Mouse (Mus musculus): ENCODE measurements around the gene Jazf1. TPM values are rescaled to one million over a fixed set of nuclear protein-coding genes. Genes with fewer than 3 reads are reported as not detected.

Gene Jazf1
- polyA plus RNA-seq, 1 experiment = not detected

DNA sequence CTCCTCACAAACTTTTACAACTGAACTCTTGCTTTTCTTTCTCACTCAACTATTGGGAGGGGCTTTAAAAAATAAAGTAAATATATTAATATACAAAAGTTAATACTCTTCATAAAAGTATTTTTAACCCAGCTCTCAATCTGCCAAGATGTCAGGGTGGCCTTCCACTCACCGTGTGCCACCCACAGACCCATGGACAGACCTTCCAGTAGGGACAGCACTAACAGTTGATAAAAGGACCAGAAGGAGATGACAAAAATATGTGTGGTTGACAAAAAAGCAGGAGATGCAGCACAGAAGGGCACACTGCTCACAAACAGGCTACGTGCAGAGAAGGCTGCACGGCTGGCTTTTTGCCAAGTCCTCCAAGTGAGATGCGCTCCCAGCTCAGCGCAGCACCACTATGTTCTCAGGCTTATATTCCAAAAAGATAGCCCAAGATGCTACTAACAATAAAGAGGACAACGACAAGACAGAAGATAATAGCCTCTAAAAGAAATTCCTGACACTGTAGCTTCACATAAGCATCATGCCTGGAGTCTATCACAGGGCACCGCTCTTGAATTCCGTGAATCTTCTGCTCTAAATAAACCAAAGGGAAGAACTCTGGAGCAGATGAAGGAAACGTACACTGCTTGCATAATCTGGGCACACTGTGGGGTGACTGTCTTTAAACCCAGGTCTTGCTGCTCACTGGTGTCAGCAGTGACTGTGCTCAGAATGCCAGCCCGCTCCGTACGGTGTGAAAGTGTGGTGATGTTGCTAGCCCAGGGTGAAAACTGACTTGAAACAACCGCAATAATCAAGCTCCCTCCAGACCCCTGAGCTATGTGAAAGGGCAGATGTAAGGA, 104.4 kb downstream of the Jazf1 start:
- Histone ChIP-seq H3K36me3 (ENCODE audit: control insufficient read depth) (no peaks in the 10 kb centered on the region), H3K4me1 (ENCODE audit: control insufficient read depth) (no peaks in the 10 kb centered on the region), H3K9me3 (ENCODE audit: control insufficient read depth, low read length) (peaks cover 7% of the 10 kb centered on the region; the same call in 1 of the 2 replicates), H3K4me3 (replicated peaks) (no peak overlapping the region), H3K27me3 (ENCODE audit: control insufficient read depth) (no peaks in the 10 kb centered on the region)
- TF ChIP-seq TAL1 (IDR thresholded peaks at IDR 0.05; ENCODE audit: low read length) (no peak), GATA1 (IDR thresholded peaks at IDR 0.05; ENCODE audit: low read length) (no peak)

DNA sequence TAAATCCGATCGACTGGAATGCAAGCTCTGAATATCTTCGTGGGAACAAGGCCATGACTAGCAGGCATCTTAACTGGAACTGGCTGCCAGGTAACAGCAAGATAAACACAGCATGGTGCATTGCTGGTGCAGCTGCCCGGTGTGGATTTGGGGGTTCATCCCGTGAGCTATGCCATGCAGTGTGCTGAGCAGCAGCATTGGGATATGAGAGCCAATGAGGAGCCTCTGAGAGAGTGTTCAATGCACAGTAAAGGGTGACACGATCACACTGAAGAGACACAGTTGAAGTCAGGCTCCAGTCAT, 105.0 kb downstream of the Jazf1 start:
- no peak for TF ChIP-seq TAL1 (IDR thresholded peaks at IDR 0.05; ENCODE audit: low read length)
- no peak for TF ChIP-seq GATA1 (IDR thresholded peaks at IDR 0.05; ENCODE audit: low read length)
- Histone ChIP-seq H3K4me1 (ENCODE audit: control insufficient read depth) (no peaks in the 10 kb centered on the region), H3K4me3 (replicated peaks) (no peak overlapping the region), H3K36me3 (ENCODE audit: control insufficient read depth) (no peaks in the 10 kb centered on the region), H3K9me3 (ENCODE audit: control insufficient read depth, low read length) (peaks cover 7% of the 10 kb centered on the region; the same call in 1 of the 2 replicates), H3K27me3 (ENCODE audit: control insufficient read depth) (no peaks in the 10 kb centered on the region)

DNA sequence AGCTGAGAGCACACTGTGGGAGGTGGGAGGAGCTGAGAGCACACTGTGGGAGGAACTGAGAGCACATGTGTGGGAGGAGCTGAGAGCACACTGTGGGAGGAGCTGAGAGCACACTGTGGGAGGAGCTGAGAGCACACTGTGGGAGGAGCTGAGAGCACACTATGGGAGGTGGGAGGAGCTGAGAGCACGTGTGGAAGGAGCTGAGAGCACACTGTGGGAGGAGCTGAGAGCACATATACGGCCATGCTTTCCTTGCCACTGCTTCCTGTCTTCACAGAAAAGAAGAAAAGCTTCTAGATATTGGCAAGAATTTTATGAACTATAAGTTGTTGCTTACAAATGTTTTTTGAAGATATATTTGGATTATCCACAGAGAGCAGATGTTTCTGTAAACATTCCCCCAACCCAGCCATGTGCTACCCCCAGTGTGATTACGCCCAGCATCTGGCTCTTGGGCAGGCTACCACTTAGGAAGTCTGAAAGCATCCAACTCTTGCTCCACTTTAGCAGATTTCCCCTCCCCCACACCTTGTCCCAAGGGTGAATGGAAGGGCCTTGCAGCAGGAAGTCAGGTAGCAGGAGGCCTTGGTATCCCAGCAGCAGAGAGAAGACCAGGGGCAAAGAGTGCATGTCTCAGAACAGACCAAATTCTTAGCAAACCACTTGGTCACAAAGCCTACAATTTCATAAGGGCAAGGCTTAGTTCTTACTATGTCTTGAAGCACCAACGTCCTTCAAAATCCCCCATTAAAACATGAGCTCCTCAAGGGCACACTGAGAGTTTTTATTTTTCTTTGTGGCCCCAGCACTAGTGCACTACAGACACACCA, 105.6 kb downstream of the Jazf1 start:
- H3K36me3 ChIP-seq (ENCODE audit: control insufficient read depth) = no peaks in the 10 kb centered on the region
- no peaks in the 10 kb centered on the region for H3K27me3 ChIP-seq (ENCODE audit: control insufficient read depth)
- no peak overlapping the region for H3K4me3 ChIP-seq (replicated peaks)
- no peaks in the 10 kb centered on the region for H3K4me1 ChIP-seq (ENCODE audit: control insufficient read depth)
- H3K9me3 ChIP-seq (ENCODE audit: control insufficient read depth, low read length) = peaks cover 7% of the 10 kb centered on the region; the same call in 1 of the 2 replicates
- no peak for TF ChIP-seq GATA1 (IDR thresholded peaks at IDR 0.05; ENCODE audit: low read length)
- no peak for TF ChIP-seq TAL1 (IDR thresholded peaks at IDR 0.05; ENCODE audit: low read length)

DNA sequence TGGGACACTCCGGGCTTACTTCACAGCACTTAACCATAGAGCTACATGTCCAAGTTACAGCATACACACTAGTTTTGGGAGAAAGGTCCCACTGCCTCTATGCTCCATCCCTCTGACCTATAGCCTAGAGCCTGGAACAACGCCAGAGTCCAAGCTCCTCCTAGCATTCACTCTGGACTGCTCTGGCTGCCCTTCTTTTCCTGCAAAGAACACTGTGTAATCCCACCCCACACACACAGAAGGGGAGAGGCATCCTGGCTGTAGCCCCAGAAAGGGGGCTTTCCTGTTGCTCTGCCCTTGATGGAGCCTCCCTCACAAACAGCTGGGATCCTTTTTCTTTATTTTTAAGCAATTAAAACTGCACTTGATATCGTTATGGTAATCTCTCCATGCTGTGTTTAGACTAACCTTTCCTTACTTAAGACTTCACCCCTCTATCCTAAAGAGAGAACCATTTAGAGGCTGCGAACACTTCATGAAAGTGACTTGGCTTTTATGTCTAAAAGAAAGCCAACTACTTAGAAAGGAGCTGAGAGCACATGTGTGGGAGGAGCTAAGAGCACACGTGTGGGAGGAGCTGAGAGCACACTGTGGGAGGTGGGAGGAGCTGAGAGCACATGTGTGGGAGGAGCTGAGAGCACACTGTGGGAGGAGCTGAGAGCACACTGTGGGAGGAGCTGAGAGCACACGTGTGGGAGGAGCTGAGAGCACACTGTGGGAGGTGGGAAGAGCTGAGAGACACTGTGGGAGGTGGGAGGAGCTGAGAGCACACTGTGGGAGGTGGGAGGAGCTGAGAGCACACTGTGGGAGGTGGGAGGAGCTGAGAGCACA, 106.6 kb downstream of the Jazf1 start:
- Histone ChIP-seq H3K27me3 (ENCODE audit: control insufficient read depth) (no peaks in the 10 kb centered on the region), H3K4me1 (ENCODE audit: control insufficient read depth) (no peaks in the 10 kb centered on the region), H3K36me3 (ENCODE audit: control insufficient read depth) (no peaks in the 10 kb centered on the region), H3K4me3 (replicated peaks) (no peak overlapping the region), H3K9me3 (ENCODE audit: control insufficient read depth, low read length) (peaks cover 7% of the 10 kb centered on the region; the same call in 1 of the 2 replicates)
- TF ChIP-seq TAL1 (IDR thresholded peaks at IDR 0.05; ENCODE audit: low read length) = no peak

DNA sequence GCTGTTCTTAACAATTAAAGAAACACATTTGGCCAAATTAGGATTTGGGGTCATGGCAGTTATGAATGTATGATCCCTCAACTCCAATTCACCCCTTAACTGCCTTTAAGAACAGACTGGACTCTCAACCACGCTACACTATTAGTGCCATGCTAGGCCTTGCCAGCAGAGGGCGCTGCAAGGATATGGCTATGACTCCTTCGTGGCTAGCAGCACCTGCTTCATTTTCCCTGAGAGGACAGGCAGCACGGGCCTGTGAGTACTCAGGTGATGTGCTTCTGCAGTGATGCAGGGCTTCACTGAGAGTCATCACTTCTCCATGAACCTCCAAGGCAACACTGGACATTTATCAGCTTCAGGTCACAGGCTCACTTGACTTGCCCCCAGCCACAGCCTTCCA, 110.7 kb downstream of the Jazf1 start:
- Histone ChIP-seq H3K27me3 (ENCODE audit: control insufficient read depth) (no peaks in the 10 kb centered on the region), H3K9me3 (ENCODE audit: control insufficient read depth, low read length) (peaks cover 7% of the 10 kb centered on the region; the same call in 1 of the 2 replicates), H3K4me3 (replicated peaks) (no peak overlapping the region), H3K36me3 (ENCODE audit: control insufficient read depth) (no peaks in the 10 kb centered on the region), H3K4me1 (ENCODE audit: control insufficient read depth) (no peaks in the 10 kb centered on the region)
- no peak for TF ChIP-seq GATA1 (IDR thresholded peaks at IDR 0.05; ENCODE audit: low read length)
- TF ChIP-seq TAL1 (IDR thresholded peaks at IDR 0.05; ENCODE audit: low read length) = no peak

DNA sequence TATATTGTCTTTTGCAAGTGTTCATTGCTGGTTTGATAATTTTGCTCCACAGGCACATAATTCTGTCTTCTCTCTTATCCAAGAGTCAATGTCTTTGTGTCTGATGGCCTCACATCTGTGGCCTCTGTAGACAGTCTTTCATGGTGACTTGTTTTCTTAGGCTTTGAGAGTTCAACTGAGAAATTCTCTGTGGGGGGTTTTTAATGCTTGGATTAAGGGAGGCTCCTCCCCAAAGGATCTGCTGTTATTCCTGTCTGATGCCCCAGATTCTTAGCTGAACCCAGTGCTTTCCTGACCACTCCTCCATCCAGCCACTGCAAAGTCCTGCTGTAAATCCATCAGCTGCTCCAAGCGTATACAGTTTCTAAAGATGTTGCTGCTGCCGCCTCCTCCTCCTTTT, 112.3 kb downstream of the Jazf1 start:
- Histone ChIP-seq H3K9me3 (ENCODE audit: control insufficient read depth, low read length) (no peaks in the 10 kb centered on the region), H3K4me3 (replicated peaks) (no peak overlapping the region), H3K27me3 (ENCODE audit: control insufficient read depth) (no peaks in the 10 kb centered on the region), H3K4me1 (ENCODE audit: control insufficient read depth) (no peaks in the 10 kb centered on the region), H3K36me3 (ENCODE audit: control insufficient read depth) (no peaks in the 10 kb centered on the region)
- no peak for TF ChIP-seq TAL1 (IDR thresholded peaks at IDR 0.05; ENCODE audit: low read length)
- no peak for TF ChIP-seq GATA1 (IDR thresholded peaks at IDR 0.05; ENCODE audit: low read length)

DNA sequence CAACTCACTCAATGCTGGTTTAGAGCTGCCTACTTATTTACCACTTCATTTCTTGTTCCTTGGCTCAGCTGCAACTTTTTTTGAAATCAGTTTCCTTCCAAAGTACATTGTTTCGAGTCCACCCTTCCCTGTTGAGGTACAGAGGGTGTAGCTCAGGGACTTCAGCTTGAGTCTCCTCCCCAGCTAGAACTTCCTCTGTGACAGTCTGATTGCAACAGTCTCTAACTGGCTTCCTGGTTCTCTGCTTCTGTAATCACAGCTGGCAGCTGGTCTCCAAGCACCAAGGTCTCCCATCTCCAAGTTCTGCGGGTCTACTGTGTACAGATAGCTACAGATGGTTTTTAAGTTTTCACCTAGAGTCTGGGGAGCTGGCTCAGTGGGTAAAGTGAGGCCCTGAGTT, 113.1 kb downstream of the Jazf1 start:
- no peaks in the 10 kb centered on the region for H3K36me3 ChIP-seq (ENCODE audit: control insufficient read depth)
- TF ChIP-seq GATA1 (IDR thresholded peaks at IDR 0.05; ENCODE audit: low read length) (no peak), TAL1 (IDR thresholded peaks at IDR 0.05; ENCODE audit: low read length) (no peak)
- H3K4me3 ChIP-seq (replicated peaks) = no peak overlapping the region
- no peaks in the 10 kb centered on the region for H3K9me3 ChIP-seq (ENCODE audit: control insufficient read depth, low read length)
- H3K27me3 ChIP-seq (ENCODE audit: control insufficient read depth) = no peaks in the 10 kb centered on the region
- no peaks in the 10 kb centered on the region for H3K4me1 ChIP-seq (ENCODE audit: control insufficient read depth)

DNA sequence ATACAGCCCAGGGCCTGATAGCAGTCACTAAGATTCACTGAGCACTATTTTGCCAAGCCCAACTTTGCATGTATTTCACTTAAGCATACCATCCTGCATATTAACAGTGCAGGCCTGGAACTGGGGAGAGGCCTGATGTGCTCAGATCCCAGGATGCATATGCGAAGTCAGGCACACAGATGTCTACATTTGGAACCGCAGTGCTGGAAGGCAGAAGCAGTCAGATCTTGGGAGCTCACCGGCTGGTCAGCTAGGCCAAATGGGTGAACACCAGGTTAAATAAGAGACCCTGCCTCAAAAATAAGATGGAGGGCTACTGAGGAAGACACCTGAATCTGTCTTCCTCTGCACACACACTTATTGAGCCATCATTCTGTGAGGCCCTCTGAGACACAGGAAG, 113.6 kb downstream of the Jazf1 start:
- no peaks in the 10 kb centered on the region for H3K4me1 ChIP-seq (ENCODE audit: control insufficient read depth)
- TF ChIP-seq GATA1 (IDR thresholded peaks at IDR 0.05; ENCODE audit: low read length) (no peak), TAL1 (IDR thresholded peaks at IDR 0.05; ENCODE audit: low read length) (no peak)
- no peaks in the 10 kb centered on the region for H3K36me3 ChIP-seq (ENCODE audit: control insufficient read depth)
- H3K27me3 ChIP-seq (ENCODE audit: control insufficient read depth) = no peaks in the 10 kb centered on the region
- H3K4me3 ChIP-seq (replicated peaks) = no peak overlapping the region
- no peaks in the 10 kb centered on the region for H3K9me3 ChIP-seq (ENCODE audit: control insufficient read depth, low read length)

DNA sequence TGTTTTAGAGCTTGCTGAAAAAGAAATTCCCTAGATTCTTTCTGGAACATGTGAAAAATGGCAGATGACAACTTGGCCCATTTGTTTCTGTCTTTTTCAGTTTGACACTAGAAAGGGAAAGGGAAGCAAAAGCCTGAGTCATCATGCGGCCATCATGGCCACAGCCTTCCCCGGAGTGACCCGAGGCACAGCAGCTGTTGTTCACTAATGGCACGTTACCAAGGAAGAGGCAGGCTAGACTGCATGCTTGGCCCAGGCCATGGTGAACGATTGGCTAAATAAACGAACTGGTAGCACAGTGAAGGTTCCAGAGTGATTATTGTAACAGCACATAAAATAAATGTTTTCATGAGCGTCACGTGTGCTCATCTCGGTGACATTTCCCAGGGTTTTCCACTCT, 114.0 kb downstream of the Jazf1 start:
- H3K9me3 ChIP-seq (ENCODE audit: control insufficient read depth, low read length) = no peaks in the 10 kb centered on the region
- H3K4me3 ChIP-seq (replicated peaks) = no peak overlapping the region
- TF ChIP-seq GATA1 (IDR thresholded peaks at IDR 0.05; ENCODE audit: low read length) (no peak), TAL1 (IDR thresholded peaks at IDR 0.05; ENCODE audit: low read length) (no peak)
- no peaks in the 10 kb centered on the region for H3K36me3 ChIP-seq (ENCODE audit: control insufficient read depth)
- H3K4me1 ChIP-seq (ENCODE audit: control insufficient read depth) = no peaks in the 10 kb centered on the region
- H3K27me3 ChIP-seq (ENCODE audit: control insufficient read depth) = no peaks in the 10 kb centered on the region
